Mouse (Mus musculus): ENCODE measurements at regions not wholly inside any gene's neighbourhood (a gene's known extent, or its start where the extent isn't known, plus 50 kb on each side); places are given as distances from the start of the nearest gene placed in this dataset.

DNA sequence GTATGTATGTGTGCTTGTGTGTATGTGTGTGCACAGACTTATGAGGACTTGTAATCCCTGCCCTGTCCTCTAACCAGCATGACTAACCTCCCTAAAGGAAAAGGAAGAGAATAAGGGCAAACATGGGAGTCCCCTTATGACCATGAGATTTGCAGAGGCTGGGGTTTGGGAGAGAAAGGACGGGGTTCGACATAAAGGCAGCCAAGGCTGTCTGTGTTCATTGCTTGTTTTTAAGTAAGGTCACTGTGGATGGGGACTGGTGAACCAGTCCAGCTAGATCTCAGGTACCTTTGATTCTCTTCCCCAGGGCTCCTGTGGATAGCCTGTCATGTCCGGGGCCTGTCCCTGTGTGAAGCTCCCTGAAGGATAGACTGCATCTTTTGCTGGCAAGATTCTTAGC, 55.6 kb downstream of the Irf2bp2 start:
- H3K4me1 ChIP-seq (ENCODE audit: control insufficient read depth, insufficient read depth, low read length): peaks cover 41% of the 10 kb centered on the region

GRCm38 (mm10) chr8:126536928-126537618, 56.7 kb downstream of the Irf2bp2 start:
- Histone ChIP-seq H3K4me1 (ENCODE audit: control insufficient read depth, insufficient read depth, low read length) (peaks cover 39% of the 10 kb centered on the region), H3K4me3 (ENCODE audit: insufficient read depth, low read depth, low read length) (no peak overlapping the region), H3K27ac (ENCODE audit: insufficient read depth, low read depth, low read length) (peak overlapping the region; percentile 99)
- TF ChIP-seq POLR2A (IDR thresholded peaks at IDR 0.05; ENCODE audit: insufficient read depth, low read depth, low read length) (no peak), CTCF (IDR thresholded peaks at IDR 0.05; ENCODE audit: insufficient read depth, low read depth, low read length) (no peak)
- 4% methylated on average over 6 of the region's 6 CpGs for WGBS

More for the DNA sequence above, 55.6 kb downstream of the Irf2bp2 start:
- peak overlapping the region; percentile 99 for H3K27ac ChIP-seq (ENCODE audit: insufficient read depth, low read depth, low read length)
- TF ChIP-seq POLR2A (IDR thresholded peaks at IDR 0.05; ENCODE audit: insufficient read depth, low read depth, low read length) (no peak), CTCF (IDR thresholded peaks at IDR 0.05; ENCODE audit: insufficient read depth, low read depth, low read length) (no peak)
- 13% methylated on average over 3 of the region's 3 CpGs for WGBS
- H3K4me3 ChIP-seq (ENCODE audit: insufficient read depth, low read depth, low read length): no peak overlapping the region

DNA sequence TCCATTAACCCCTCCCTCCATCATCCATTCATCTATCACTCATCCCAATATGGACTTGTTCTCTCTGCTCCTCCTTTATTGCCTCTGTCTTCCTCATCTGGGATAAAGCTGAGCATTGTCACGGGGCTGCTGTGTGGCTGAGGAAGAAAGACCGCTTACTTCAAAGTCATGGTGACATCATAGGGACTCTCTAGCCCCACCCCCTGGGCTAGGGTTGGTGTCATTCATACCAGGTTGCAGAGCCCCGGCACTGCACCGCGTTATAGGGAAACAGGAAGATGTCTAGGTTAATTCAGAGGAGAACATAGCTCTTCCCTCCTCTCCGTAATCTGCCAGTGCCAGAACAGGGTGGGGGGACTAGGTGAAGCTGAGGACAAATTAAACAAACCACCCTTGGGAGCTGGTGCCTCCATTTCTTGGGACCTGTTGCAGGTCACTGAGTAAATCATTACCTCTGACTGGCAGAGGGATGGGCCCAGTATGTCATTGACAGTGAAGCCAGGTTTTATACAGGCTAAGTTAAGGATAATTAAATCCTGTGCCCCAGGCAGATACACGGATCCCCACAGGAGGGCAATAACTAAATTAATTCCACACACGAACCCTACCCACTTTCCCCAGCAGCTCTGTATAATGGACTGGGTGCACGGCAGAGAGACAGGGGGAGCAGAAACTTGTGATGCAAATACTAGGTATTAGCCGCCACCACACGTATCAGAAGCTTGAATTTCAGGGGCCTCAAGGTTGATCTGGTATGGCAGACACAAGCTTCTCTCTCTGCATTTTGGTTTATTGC, 57.5 kb downstream of the Irf2bp2 start:
- Histone ChIP-seq H3K4me1 (ENCODE audit: control insufficient read depth, insufficient read depth, low read length) (peaks cover 43% of the 10 kb centered on the region), H3K27ac (ENCODE audit: insufficient read depth, low read depth, low read length) (peak overlapping the region; percentile 99), H3K4me3 (ENCODE audit: insufficient read depth, low read depth, low read length) (no peak overlapping the region)
- WGBS: 28% methylated on average over 11 of the region's 11 CpGs
- TF ChIP-seq POLR2A (IDR thresholded peaks at IDR 0.05; ENCODE audit: insufficient read depth, low read depth, low read length) (no peak), CTCF (IDR thresholded peaks at IDR 0.05; ENCODE audit: insufficient read depth, low read depth, low read length) (no peak)

- Histone ChIP-seq H3K27ac (ENCODE audit: insufficient read depth, low read depth, low read length) (no peak overlapping the region), H3K4me3 (ENCODE audit: insufficient read depth, low read depth, low read length) (no peak overlapping the region), H3K4me1 (ENCODE audit: control insufficient read depth, insufficient read depth, low read length) (peaks cover 41% of the 10 kb centered on the region)
- no peak for TF ChIP-seq CTCF (IDR thresholded peaks at IDR 0.05; ENCODE audit: insufficient read depth, low read depth, low read length)
- no peak for TF ChIP-seq POLR2A (IDR thresholded peaks at IDR 0.05; ENCODE audit: insufficient read depth, low read depth, low read length)
- 32% methylated on average over 7 of the region's 7 CpGs for WGBS
Measured at GRCm38 (mm10) chr8:126532284-126532974, 57.6 kb upstream of the Tarbp1 start.

- H3K4me1 ChIP-seq (ENCODE audit: control insufficient read depth, insufficient read depth, low read length): peaks cover 46% of the 10 kb centered on the region
- H3K4me3 ChIP-seq (ENCODE audit: insufficient read depth, low read depth, low read length): no peak overlapping the region
- 79% methylated on average over 7 of the region's 7 CpGs for WGBS
- TF ChIP-seq CTCF (IDR thresholded peaks at IDR 0.05; ENCODE audit: insufficient read depth, low read depth, low read length) (no peak), POLR2A (IDR thresholded peaks at IDR 0.05; ENCODE audit: insufficient read depth, low read depth, low read length) (no peak)
- H3K27ac ChIP-seq (ENCODE audit: insufficient read depth, low read depth, low read length): no peak overlapping the region
Measured at GRCm38 (mm10) chr8:126531459-126531858, 56.6 kb upstream of the Tarbp1 start.

DNA sequence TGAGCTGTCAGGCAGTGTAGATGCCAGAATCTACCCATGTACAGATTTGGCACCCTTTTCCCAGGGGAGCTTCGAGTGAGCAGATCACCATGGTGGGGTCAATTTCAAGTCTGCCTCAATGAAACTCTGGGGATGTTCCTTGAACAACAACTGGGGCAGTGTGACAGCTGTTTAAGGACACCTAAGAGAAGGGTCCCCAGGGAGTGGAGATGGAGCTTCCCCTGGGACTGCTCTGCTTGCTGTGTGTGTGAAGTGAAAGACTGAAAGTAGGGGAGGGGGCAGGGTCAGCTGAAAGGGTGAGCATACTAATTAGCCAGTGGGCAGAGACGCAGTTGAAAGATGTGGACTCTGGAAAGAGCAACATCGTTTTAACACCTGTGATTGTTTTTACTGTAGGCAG, 54.5 kb upstream of the Tarbp1 start:
- WGBS: 80% methylated on average over 3 of the region's 3 CpGs
- peaks cover 43% of the 10 kb centered on the region for H3K4me1 ChIP-seq (ENCODE audit: control insufficient read depth, insufficient read depth, low read length)
- no peak overlapping the region for H3K4me3 ChIP-seq (ENCODE audit: insufficient read depth, low read depth, low read length)
- TF ChIP-seq POLR2A (IDR thresholded peaks at IDR 0.05; ENCODE audit: insufficient read depth, low read depth, low read length) (no peak), CTCF (IDR thresholded peaks at IDR 0.05; ENCODE audit: insufficient read depth, low read depth, low read length) (no peak)
- no peak overlapping the region for H3K27ac ChIP-seq (ENCODE audit: insufficient read depth, low read depth, low read length)

DNA sequence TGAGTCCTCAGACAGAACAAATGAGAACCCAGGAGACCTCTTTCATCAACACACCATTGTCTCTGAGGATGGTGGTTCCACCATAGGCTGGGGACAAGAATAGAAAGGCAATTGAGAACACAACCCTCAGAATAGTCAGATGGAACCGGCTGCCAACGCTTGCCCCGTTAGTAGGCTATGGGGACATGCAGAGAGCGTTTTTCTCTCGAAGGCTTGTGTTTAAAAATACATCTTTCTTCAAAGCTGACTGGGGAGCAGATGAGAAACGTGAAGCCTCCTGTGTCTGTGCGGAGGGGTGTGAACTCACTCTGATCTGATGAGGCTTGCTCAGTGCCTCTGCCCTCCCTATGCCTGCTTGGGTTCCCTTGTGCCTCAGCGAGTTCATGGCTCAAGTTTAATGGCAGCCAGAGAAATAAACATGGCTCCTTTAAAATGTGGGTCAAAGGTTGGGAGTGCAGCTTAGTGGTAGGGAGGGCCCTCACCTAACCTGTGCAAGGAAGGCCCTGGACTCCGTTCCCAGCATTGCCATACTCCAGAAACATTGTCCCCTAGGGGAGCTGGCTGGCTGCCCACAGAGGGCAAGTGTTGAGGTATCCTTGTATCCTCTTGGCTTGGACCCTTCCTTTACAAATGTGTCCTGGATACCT, 53.7 kb upstream of the Tarbp1 start:
- no peak for TF ChIP-seq POLR2A (IDR thresholded peaks at IDR 0.05; ENCODE audit: insufficient read depth, low read depth, low read length)
- TF ChIP-seq CTCF (IDR thresholded peaks at IDR 0.05; ENCODE audit: insufficient read depth, low read depth, low read length): no peak
- 36% methylated on average over 9 of the region's 9 CpGs for WGBS
- H3K4me3 ChIP-seq (ENCODE audit: insufficient read depth, low read depth, low read length): no peak overlapping the region
- H3K4me1 ChIP-seq (ENCODE audit: control insufficient read depth, insufficient read depth, low read length): peaks cover 50% of the 10 kb centered on the region
- H3K27ac ChIP-seq (ENCODE audit: insufficient read depth, low read depth, low read length): peak overlapping the region; percentile 19; the same call in 1 of the 2 replicates

GRCm38 (mm10) chr8:126526864-126527571, 52.2 kb upstream of the Tarbp1 start:
- WGBS: 36% methylated on average over 14 of the region's 14 CpGs
- H3K4me3 ChIP-seq (ENCODE audit: insufficient read depth, low read depth, low read length): no peak overlapping the region
- TF ChIP-seq CTCF (IDR thresholded peaks at IDR 0.05; ENCODE audit: insufficient read depth, low read depth, low read length): no peak
- no peak for TF ChIP-seq POLR2A (IDR thresholded peaks at IDR 0.05; ENCODE audit: insufficient read depth, low read depth, low read length)

More at GRCm38 (mm10) chr8:126526864-126527571, 52.2 kb upstream of the Tarbp1 start:
- H3K4me1 ChIP-seq (ENCODE audit: control insufficient read depth, insufficient read depth, low read length): peaks cover 50% of the 10 kb centered on the region
- H3K27ac ChIP-seq (ENCODE audit: insufficient read depth, low read depth, low read length): peak overlapping the region; percentile 47
